Mouse (Mus musculus) urinary bladder, postnatal 14 days (tissue): ENCODE data around the gene Erp27.
"Not testable (repeated sequence)": the region's sequence is repeated elsewhere in the genome, so short reads cannot be mapped to it uniquely, and the experiment has no call there.

ENCODE experiments used
- DNase-seq: peaks from one replicate; pipeline ENCODE4 v3.0.0; 2021; ENCODE audit warnings: low spot score

Erp27 gene

DNA sequence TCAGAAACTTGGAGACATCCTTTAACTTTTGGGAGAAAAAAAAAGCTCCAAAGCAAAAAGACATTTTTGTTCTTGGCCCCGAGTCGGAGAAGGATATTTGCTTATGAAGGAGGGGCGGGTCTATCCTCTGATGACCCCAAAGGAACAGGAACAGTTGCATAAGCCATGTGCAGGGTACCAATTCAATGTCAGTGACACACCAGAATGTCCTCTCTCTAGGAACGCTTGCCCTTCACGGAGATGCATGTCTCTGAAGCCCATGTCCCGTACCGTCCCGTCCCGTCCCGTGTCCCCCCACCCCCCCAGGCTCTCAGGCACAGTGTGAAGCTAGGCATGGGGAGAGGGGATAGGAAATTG lies 15.1 kb downstream of the Erp27 start:
- DNase-seq: no peak

- no peak for DNase-seq
Observed at GRCm38 (mm10) chr6:136906283-136906936, 15.6 kb downstream of the Erp27 start.

DNA sequence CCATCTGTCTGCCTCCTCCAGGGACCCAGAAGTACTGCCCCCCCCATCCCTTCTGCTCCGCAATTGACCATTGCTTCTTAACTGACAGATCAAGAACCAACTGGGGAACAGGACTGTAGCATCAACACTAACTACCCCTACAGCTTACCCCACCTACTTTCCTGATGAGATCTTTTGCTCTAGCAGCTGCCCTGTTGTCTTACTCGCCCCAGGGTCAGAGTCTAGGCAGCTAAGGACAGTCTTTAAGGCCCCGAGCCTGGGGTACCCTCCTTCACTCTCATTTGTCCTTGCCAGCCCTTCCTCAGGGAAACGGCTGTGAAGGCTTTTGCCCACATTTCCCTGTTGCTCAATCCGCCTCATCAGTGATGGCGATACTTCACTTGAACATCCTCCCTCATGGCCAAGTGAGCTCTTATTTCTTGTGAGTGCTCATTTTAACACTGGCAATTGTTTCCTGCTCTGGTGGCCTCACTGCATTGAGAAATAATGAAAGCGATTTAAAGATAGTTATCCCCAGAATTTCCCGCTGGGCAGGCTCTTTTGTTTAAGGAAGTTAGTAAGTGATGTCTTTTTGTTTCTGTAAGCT lies 18.0 kb downstream of the Erp27 start:
- DNase-seq: no peak

DNA sequence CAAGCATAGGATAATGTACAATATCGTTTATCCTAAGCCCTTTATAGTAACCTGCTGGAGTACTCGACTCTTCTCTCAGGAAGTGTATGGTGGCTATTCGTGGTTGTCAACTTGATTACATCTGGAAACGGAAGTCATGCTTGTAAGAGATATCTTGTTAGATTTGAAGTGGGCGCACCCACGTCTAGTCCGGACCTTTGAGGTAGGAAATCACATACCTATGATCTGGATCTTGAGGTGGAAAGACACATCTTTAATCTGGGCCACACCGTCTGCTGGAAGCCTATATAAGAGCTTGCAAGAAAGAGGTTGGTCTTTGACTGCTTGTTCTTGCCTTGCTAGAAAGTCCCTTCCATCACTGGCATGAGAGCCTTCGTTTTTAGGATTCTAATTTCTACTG lies 19.5 kb downstream of the Erp27 start:
- DNase-seq: no peak

- no peak for DNase-seq
Observed at GRCm38 (mm10) chr6:136901010-136901409, 21.0 kb downstream of the Erp27 start.

GRCm38 (mm10) chr6:136900369-136901009 lies 21.5 kb downstream of the Erp27 start:
- no peak for DNase-seq

DNA sequence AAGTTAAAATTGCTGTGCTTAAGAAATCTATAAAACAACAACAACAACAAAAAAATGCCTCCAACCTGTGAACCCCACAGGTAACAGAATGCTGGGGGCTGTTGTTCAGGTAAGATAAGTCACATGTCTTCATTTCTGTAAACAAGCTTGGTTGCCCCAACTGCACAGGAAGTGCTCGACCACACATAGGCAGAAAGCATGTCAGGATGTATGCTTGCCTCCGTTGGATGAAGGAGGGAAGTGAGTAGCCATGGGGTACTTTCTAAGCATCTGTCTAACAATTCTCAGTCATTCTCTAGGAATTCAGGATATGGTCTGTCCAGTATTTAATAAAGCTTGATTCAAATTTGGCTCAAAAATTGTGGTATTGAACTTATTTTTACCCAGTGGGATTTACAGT lies 23.0 kb downstream of the Erp27 start:
- DNase-seq: no peak

DNA sequence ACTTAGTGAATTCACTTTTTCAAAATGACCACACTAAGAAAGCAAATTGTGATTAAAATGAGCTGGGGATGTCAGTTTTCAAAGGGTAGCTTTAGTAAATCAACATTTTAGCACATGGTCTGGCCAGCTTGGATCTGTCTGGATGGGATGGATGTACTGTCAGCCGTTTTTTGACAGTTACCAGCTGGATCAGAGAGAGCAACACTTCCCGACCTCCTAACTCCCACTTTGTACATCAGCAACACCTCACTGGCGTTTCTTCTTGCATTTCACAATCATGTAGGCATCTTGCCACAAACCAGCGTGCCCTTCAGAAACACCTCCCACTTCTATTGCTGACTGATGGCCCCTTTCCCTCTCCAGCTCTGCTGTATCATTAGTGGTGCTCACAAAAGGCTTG lies 23.8 kb downstream of the Erp27 start:
- DNase-seq: peak; percentile 27

- DNase-seq: peak; percentile 43
Observed at GRCm38 (mm10) chr6:136897789-136898188, 24.2 kb downstream of the Erp27 start.

DNA sequence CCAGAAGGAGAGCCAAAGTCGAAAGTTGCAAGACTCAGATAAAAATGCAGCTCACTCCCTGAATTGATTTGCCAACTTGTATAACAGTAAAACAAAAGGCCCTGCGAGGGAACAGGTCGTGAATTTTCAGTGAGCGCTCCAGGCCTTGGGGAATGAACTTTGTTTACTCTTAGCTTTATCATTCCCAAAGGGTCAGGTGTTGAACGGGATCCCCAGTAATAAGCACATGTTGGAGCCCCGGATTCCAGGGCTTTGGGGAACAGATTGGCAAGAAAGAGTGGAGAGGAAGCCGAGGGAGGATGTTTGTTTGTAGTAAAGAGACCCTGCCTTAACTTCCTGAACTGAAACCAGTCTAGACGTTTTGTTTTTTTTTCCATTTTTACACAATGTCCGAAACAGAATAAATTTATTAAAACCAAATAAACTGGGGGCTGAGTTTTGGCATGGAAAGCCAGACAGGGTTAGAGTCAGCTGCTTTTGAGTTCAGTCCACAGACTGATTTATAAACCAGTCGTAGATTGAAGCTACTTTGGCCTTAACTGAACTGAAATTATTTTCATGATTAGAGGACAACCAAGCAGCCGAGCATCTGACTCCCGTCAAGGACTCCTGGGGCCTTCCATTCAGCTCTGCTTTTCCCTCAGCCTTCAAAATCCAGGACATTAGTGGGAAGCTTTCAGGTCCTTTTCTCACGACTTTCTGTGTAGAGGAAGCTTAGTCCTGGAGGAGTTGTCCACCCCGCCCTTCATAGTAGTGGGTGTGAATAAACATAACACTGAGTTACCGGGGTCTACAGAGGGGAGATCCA lies 27.2 kb downstream of the Erp27 start:
- DNase-seq: peak; percentile 37

DNA sequence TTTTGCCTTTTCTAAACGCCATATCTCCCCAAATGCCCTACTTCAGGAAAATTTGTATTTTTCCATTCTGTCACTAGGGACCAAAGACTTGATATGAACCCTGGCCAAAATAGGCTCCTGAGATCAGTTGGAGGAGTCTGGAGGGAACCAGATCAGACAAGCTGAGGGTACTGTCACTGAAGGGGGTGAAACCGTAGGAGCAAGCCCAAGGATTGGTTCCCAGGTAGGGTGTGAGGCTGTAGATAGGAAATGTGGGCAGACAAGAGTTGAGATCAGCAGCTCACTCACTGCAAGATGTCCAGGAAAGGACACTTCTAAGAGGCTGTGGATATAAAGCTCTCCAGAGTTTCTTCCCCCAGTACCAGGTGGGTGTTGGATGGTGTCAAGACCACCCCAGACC lies 30.0 kb downstream of the Erp27 start:
- no peak for DNase-seq

DNA sequence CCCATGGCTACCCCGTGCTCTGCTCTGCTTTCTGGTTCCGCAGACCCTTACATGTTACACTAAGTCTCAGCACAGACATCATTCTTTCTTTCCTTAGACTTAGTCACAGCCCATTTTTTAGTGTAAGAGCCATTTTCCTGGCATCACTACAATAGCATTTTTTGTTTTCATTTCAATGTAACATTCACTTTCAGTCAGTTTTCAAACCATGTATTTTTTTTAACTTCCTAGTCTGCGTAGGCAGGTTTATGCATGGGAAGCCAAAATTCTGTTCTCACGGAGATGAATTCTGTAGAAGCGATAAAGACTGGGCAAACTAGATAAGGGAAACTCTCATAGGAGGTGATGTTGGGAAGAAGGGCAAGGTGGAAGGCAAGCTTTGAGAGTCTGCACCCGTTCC lies 32.4 kb downstream of the Erp27 start:
- no peak for DNase-seq

DNA sequence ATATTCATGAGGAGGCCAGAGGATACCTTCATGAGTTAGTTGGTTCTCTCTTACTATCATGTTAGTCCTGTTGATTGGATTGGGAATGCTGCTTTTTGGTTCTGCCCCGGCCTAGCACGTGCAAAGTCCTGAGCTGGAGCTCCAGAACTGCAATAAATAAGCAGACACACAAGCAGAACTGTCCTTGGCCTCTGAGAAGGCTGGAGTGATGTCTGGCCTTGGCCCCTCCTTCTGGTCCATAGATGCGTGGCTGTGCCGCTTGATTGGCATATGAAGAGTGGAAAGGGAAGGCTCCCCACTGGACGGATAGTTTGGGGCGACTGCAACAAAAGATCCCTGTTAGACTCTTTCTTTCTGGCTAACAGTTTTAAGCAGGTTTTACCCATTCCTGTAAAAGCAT lies 32.9 kb downstream of the Erp27 start:
- DNase-seq: no peak

GRCm38 (mm10) chr6:136887854-136888253 lies 34.1 kb downstream of the Erp27 start:
- peak; percentile 72 for DNase-seq

GRCm38 (mm10) chr6:136884766-136885165 lies 37.2 kb downstream of the Erp27 start:
- DNase-seq: not testable (repeated sequence)

- DNase-seq: no peak
Observed at GRCm38 (mm10) chr6:136883961-136884360, 38.0 kb downstream of the Erp27 start.

- peak; percentile 40 for DNase-seq
Observed at GRCm38 (mm10) chr6:136883431-136883915, 38.5 kb downstream of the Erp27 start.

DNA sequence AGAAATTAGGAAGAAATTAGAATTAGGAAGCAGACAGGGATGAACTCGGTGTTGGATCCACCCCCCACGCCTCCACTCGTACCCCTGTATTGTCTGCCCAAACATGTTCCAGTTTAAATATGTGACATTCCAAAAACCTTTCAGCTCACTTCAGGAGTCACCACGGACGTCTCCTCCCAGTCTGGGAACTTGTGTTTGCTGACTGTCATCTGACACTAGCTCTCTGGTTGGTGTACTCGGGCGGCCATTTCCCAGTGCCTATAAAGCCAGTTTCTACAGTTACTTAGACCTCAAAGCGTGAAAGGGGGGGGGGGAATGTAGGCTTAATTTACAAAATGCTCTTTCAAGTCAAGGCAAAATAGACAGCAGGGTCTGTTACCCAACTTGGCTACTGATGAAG lies 40.3 kb downstream of the Erp27 start:
- no peak for DNase-seq

- DNase-seq: peak; percentile 73
Observed at GRCm38 (mm10) chr6:136875670-136876069, 46.3 kb downstream of the Erp27 start, which contains the start of gene Mgp. Gene Mgp, minus strand, starts transcription at chr6:136875823.

GRCm38 (mm10) chr6:136874599-136874998 lies 47.4 kb downstream of the Erp27 start:
- DNase-seq: peak; percentile 36

DNA sequence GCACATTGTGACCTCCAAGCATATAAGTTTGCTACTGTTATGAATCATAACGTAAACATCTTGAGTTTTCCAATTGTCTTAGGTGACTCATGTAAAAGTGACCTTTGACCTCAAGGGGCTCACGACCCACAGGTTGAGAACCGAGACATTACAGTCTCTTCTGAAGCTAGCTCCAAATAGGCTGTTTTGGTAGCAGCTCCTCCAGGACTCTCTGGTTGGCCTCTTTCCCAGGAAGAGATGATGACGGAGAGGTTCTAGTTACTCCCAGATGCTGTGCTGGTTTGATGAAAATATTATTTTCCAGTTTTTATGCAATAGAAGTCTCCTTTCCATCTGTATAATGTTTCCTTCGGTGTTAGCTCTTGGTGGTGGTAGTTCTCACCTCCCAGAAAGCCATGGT lies 53.1 kb downstream of the Erp27 start:
- DNase-seq: no peak

- peak; percentile 33 for DNase-seq
Observed at GRCm38 (mm10) chr6:136866150-136866549, 55.8 kb downstream of the Erp27 start.

GRCm38 (mm10) chr6:136865360-136865759 lies 56.6 kb downstream of the Erp27 start:
- DNase-seq: no peak
